Mouse (Mus musculus) CH12.LX (cell line): ENCODE measurements around the gene P4hb. TPM values are rescaled to one million over a fixed set of nuclear protein-coding genes. Genes with fewer than 3 reads are reported as not detected.

Source experiments
- DNase-seq: peaks from one replicate; pipeline ENCODE4 v3.0.0-alpha.2; 2013; ENCODE audit errors: extremely low read depth
- H3K27ac ChIP-seq: 2 replicates; pipeline ENCODE4 v1.5.1; 2012; ENCODE audit warnings: low read depth, mild to moderate bottlenecking, control low read depth, moderate library complexity; ENCODE audit not compliant: insufficient read depth
- H3K27me3 ChIP-seq: replicated peaks from 2 replicates; pipeline ENCODE3; 2012; ENCODE audit warnings: inconsistent platforms
- H3K36me3 ChIP-seq, 2 experiments: replicated peaks in 1 of 2; 2 replicates each; pipeline versions ENCODE3 to v1.6.1; 2012; ENCODE audit warnings: inconsistent platforms in 1 of 2, low read length in 1 of 2, mild to moderate bottlenecking in 1 of 2, mixed read lengths in 1 of 2, moderate library complexity in 1 of 2; ENCODE audit not compliant: control insufficient read depth in 1 of 2, insufficient read depth in 1 of 2
- H3K4me1 ChIP-seq, 2 experiments: 2 replicates each; pipeline ENCODE4 v1.6.1; 2012; ENCODE audit warnings: inconsistent platforms in 1 of 2, moderate library complexity in 1 of 2; ENCODE audit not compliant: insufficient read depth in 2 of 2, control insufficient read depth in 1 of 2
- H3K4me2 ChIP-seq: 2 replicates; pipeline ENCODE4 v1.6.1; 2012; ENCODE audit warnings: low read depth, mild to moderate bottlenecking, control low read depth; ENCODE audit not compliant: poor library complexity, insufficient read depth, severe bottlenecking
- H3K4me3 ChIP-seq, 3 experiments: fragments of 150-350 bp in 1 of 3; sonication (generic) in 1 of 3; replicated peaks in 1 of 3; 2 replicates each; pipeline versions ENCODE3 to v1.5.1; 2011 to 2012; ENCODE audit warnings: low read depth in 2 of 3, low read length in 2 of 3, mild to moderate bottlenecking in 2 of 3, moderate library complexity in 2 of 3, control low read depth in 1 of 3, improper control_type of control experiment in 1 of 3, inconsistent platforms in 1 of 3, mixed read lengths in 1 of 3; ENCODE audit not compliant: poor library complexity in 1 of 3
- H3K79me2 ChIP-seq: replicated peaks from 2 replicates; pipeline ENCODE4 v1.6.1; 2012; ENCODE audit warnings: mild to moderate bottlenecking, moderate library complexity; ENCODE audit not compliant: control insufficient read depth, poor library complexity, insufficient read depth, severe bottlenecking; ENCODE audit errors: extremely low read depth
- H3K9ac ChIP-seq: 2 replicates; pipeline ENCODE4 v1.6.1; 2012; ENCODE audit warnings: low read depth, mild to moderate bottlenecking, control low read depth, moderate library complexity; ENCODE audit not compliant: insufficient read depth
- H3K9me3 ChIP-seq: replicated peaks from 2 replicates; pipeline ENCODE3; 2012; ENCODE audit warnings: low read length, inconsistent platforms, mixed read lengths
- CHD2 ChIP-seq: IDR thresholded peaks from 2 replicates; pipeline ENCODE4 v1.6.1; 2011; ENCODE audit warnings: low read length, improper control_type of control experiment
- ETS1 ChIP-seq: conservative IDR thresholded peaks from 2 replicates; pipeline ENCODE4 v1.6.1; 2012; ENCODE audit warnings: low read depth, mild to moderate bottlenecking, inconsistent platforms, low read length, improper control_type of control experiment, moderate library complexity
- JUND ChIP-seq: conservative IDR thresholded peaks from 2 replicates; pipeline ENCODE4 v1.6.1; 2011; ENCODE audit warnings: low read depth, low read length, improper control_type of control experiment
- KAT2A ChIP-seq: IDR thresholded peaks from 2 replicates; pipeline ENCODE4 v1.6.1; 2012; ENCODE audit warnings: low read length, improper control_type of control experiment, inconsistent platforms; ENCODE audit not compliant: insufficient replicate concordance
- MAFK ChIP-seq: IDR thresholded peaks from 2 replicates; pipeline ENCODE4 v1.6.1; 2011; ENCODE audit warnings: low read length, improper control_type of control experiment; ENCODE audit not compliant: insufficient replicate concordance
- MEF2A ChIP-seq: IDR thresholded peaks from 2 replicates; pipeline ENCODE4 v1.6.1; 2014; ENCODE audit warnings: low read depth, mild to moderate bottlenecking, inconsistent platforms, low read length, improper control_type of control experiment, borderline replicate concordance
- MYC ChIP-seq: IDR thresholded peaks from 2 replicates; pipeline ENCODE4 v1.6.1; 2011; ENCODE audit warnings: low read depth, mild to moderate bottlenecking, improper control_type of control experiment, low read length
- NELFE ChIP-seq: IDR thresholded peaks from 2 replicates; pipeline ENCODE4 v1.6.1; 2011; ENCODE audit warnings: low read depth, low read length, improper control_type of control experiment
- PAX5 ChIP-seq: IDR thresholded peaks from 2 replicates; pipeline ENCODE4 v1.6.1; 2012; ENCODE audit warnings: low read length, inconsistent platforms, mixed read lengths
- POLR2AphosphoS2 ChIP-seq: IDR thresholded peaks from 2 replicates; pipeline ENCODE4 v1.6.1; 2011; ENCODE audit warnings: low read depth, low read length, improper control_type of control experiment
- RAD21 ChIP-seq: IDR thresholded peaks from 2 replicates; pipeline ENCODE4 v1.6.1; 2011; ENCODE audit warnings: low read depth, mild to moderate bottlenecking, low read length, improper control_type of control experiment, moderate library complexity
- RCOR1 ChIP-seq: conservative IDR thresholded peaks from 2 replicates; pipeline ENCODE4 v1.6.1; 2012; ENCODE audit warnings: low read depth, mild to moderate bottlenecking, inconsistent platforms, low read length, improper control_type of control experiment
- SIN3A ChIP-seq: IDR thresholded peaks from 2 replicates; pipeline ENCODE4 v1.6.1; 2012; ENCODE audit warnings: low read length, improper control_type of control experiment, inconsistent platforms
- SMC3 ChIP-seq: IDR thresholded peaks from 2 replicates; pipeline ENCODE4 v1.6.1; 2011; ENCODE audit warnings: low read depth, low read length, improper control_type of control experiment
- TBP ChIP-seq: conservative IDR thresholded peaks from 2 replicates; pipeline ENCODE4 v1.6.1; 2011; ENCODE audit warnings: low read depth, low read length, improper control_type of control experiment
- UBTF ChIP-seq: IDR thresholded peaks from 2 replicates; pipeline ENCODE4 v1.6.1; 2012; ENCODE audit warnings: low read depth, mild to moderate bottlenecking, inconsistent platforms, low read length, improper control_type of control experiment, moderate library complexity
- USF1 ChIP-seq: IDR thresholded peaks from 2 replicates; pipeline ENCODE4 v1.6.1; 2014; ENCODE audit warnings: low read depth, mild to moderate bottlenecking, inconsistent platforms, low read length, improper control_type of control experiment
- ZMIZ1 ChIP-seq: IDR thresholded peaks from 2 replicates; pipeline ENCODE4 v1.6.1; 2012; ENCODE audit warnings: low read depth, mild to moderate bottlenecking, inconsistent platforms, low read length, improper control_type of control experiment
- ZNF384 ChIP-seq: IDR thresholded peaks from 2 replicates; pipeline ENCODE4 v1.6.1; 2012; ENCODE audit warnings: low read depth, low read length, improper control_type of control experiment, inconsistent platforms
- dilution Hi-C: fragments of 300-500 bp; cut with MboI; formaldehyde crosslinking; loops from 2 replicates; pipeline ENCODE4 v1.14.3; 2020; ENCODE audit warnings: low sequenced_read_pairs; ENCODE audit not compliant: extremely low pct_unique_long_range_greater_than_20kb, extremely low pct_ligation_motif_present
- in situ Hi-C: fragments of 300-500 bp; cut with MboI; formaldehyde crosslinking; loops from 3 replicates; pipeline ENCODE4 v1.14.3; 2019; ENCODE audit warnings: low sequenced_read_pairs, low pct_ligation_motif_present, low pct_unique_long_range_greater_than_20kb, mixed read lengths
- polyA plus RNA-seq: library from polyadenylated mRNA; unstranded; fragments of >175 nt; gene quantifications from 2 replicates; pipeline ENCODE4 v1.2.1, GENCODE M21; 2012; ENCODE audit warnings: low read depth; ENCODE audit not compliant: insufficient read length
- total RNA-seq, 2 experiments: library from RNA; depleted of rRNA; stranded (reverse); fragments of 300-350 nt in 1 of 2; fragments of >200 nt in 1 of 2; gene quantifications; 2 replicates each; pipeline ENCODE4 v1.2.3; 2012 to 2014

The P4hb gene
- total and polyA plus RNA-seq, 3 experiments: 486 to 644 (median 531) TPM

DNA sequence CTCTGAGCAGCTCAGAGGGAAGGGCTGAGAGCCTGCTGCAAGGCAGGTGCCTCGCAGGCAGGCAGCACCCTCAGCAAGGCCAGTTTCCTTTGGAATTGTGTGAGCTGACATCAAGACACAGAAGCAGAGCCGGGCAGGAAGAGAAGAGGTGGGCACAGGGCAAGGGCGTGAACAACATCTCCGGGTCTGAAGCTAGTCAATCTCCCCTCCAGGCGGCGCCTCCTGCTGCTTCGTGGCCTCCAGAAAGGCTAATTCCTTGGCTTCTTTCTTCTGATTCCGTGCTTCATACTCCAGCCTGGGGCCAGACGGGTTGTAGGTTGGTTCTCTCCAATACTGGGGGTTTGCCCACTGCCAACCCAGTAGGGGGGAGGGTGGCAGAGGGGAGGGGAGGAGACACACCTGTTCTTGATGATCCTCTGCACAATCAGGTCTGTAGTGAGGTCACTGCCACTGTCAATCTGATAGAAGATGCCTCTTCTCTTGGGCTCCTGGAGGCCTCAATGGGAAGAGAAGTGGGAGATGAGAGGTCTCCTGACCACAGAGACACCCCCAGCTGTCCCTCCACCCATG lies 37.5 kb upstream of the P4hb start:
- H3K4me3 ChIP-seq: no peak overlapping the region
- H3K36me3 ChIP-seq: peaks cover 74 to 96% of the 10 kb centered on the region in 2 experiments
- no peak overlapping the region for H3K9ac ChIP-seq
- no peak overlapping the region for H3K4me2 ChIP-seq
- H3K9me3 ChIP-seq: no peaks in the 10 kb centered on the region
- DNase-seq: no peak
- dilution Hi-C loops (no loop called here), in situ Hi-C loops (no loop called here)
- H3K27me3 ChIP-seq: no peaks in the 10 kb centered on the region
- peaks cover 0 to 20% of the 10 kb centered on the region in 2 experiments; a peak in 3 of 4 replicates for H3K4me1 ChIP-seq
- no peak overlapping the region for H3K27ac ChIP-seq
- peaks cover 4% of the 10 kb centered on the region for H3K79me2 ChIP-seq
- TF ChIP-seq SMC3: no peak
- TF ChIP-seq RAD21: no peak
- no peak for TF ChIP-seq JUND
- TF ChIP-seq ZMIZ1: no peak
- TF ChIP-seq MEF2A: no peak
- TF ChIP-seq RCOR1: no peak
- no peak for TF ChIP-seq UBTF
- TF ChIP-seq MAFK: no peak
- TF ChIP-seq PAX5: no peak
- TF ChIP-seq ETS1: no peak
- no peak for TF ChIP-seq KAT2A
- no peak for TF ChIP-seq MYC
- no peak for TF ChIP-seq USF1
- TF ChIP-seq SIN3A: no peak
- TF ChIP-seq TBP: no peak
- TF ChIP-seq NELFE: no peak
- TF ChIP-seq CHD2: no peak

DNA sequence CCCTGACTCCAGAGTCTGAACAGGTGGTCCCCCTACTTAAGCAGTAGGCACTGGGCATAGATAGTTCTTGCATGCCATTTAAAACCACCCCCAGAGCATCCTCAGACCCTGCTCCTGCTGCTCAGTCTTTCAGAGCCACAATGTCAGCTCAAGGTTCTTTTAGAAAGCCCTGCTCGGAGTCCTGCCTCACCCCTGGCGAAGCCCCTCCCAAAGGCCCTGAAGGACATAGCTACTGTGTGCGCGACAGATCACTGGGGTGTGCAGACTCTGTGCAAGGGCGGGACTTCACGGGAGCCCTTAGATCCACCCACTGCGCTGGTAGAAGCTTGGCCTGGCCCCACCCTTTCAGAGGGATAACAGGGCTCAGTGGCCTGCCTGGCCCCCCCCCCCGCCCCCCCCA lies 36.2 kb upstream of the P4hb start:
- H3K4me3 ChIP-seq: no peak overlapping the region
- H3K36me3 ChIP-seq: peaks cover 81 to 99% of the 10 kb centered on the region in 2 experiments
- no peak overlapping the region for H3K27ac ChIP-seq
- TF ChIP-seq ZNF384 (no peak), POLR2AphosphoS2 (0 out of 2 replicates have a peak, but pooled peaks have one; percentile 14)
- no peak overlapping the region for H3K4me2 ChIP-seq
- in situ Hi-C loops (no loop called here), dilution Hi-C loops (no loop called here)
- H3K4me1 ChIP-seq: peaks cover 0 to 10% of the 10 kb centered on the region in 2 experiments; a peak in 2 of 4 replicates
- H3K27me3 ChIP-seq: no peaks in the 10 kb centered on the region
- H3K79me2 ChIP-seq: no peaks in the 10 kb centered on the region
- H3K9ac ChIP-seq: no peak overlapping the region
- DNase-seq: no peak
- no peaks in the 10 kb centered on the region for H3K9me3 ChIP-seq
